Mouse (Mus musculus) adrenal gland, adult 2 months (tissue): ENCODE data around the gene Ston2. TPM values are rescaled to one million over a fixed set of nuclear protein-coding genes. Genes with fewer than 3 reads are reported as not detected.
A peak's percentile ranks its signal among the peaks of the same experiment; 100 is the strongest.

Experiments used
- DNase-seq: peaks from one replicate; pipeline ENCODE4 v3.0.0; 2021
- polyA plus RNA-seq: library from polyadenylated mRNA; depleted of rRNA; stranded (reverse); fragments of >200 nt; gene quantifications from 2 replicates; pipeline ENCODE4 v1.2.3, GENCODE M21; 2012
- total RNA-seq, 2 experiments: library from RNA; stranded (reverse); gene quantifications; 2 replicates each; pipeline ENCODE4 v1.2.3; 2021

Ston2 gene
- total and polyA plus RNA-seq, 3 experiments, result 4.4 to 9.7 (median 4.6) TPM

GRCm38 (mm10) chr12:91699451-91700141, 88.6 kb downstream of the Ston2 start:
- DNase-seq, result no peak

- peak; percentile 19 for DNase-seq
Measured at GRCm38 (mm10) chr12:91696231-91696630, 92.0 kb downstream of the Ston2 start.

- DNase-seq, result no peak
Measured at GRCm38 (mm10) chr12:91695761-91696160, 92.4 kb downstream of the Ston2 start.

- DNase-seq, result no peak
Measured at GRCm38 (mm10) chr12:91694748-91695147, 93.4 kb downstream of the Ston2 start.

GRCm38 (mm10) chr12:91693566-91693965, 94.6 kb downstream of the Ston2 start:
- no peak for DNase-seq

GRCm38 (mm10) chr12:91692991-91693390, 95.2 kb downstream of the Ston2 start:
- DNase-seq, result no peak

- no peak for DNase-seq
Measured at GRCm38 (mm10) chr12:91685674-91686290, 102.4 kb downstream of the Ston2 start.

GRCm38 (mm10) chr12:91684840-91685415, 103.3 kb downstream of the Ston2 start:
- DNase-seq, result no peak

- DNase-seq, result no peak
Measured at GRCm38 (mm10) chr12:91684101-91684839, 103.9 kb downstream of the Ston2 start.

GRCm38 (mm10) chr12:91683549-91684100, 104.6 kb downstream of the Ston2 start:
- no peak for DNase-seq

- no peak for DNase-seq
Measured at GRCm38 (mm10) chr12:91683096-91683495, 105.1 kb downstream of the Ston2 start.

- no peak for DNase-seq
Measured at GRCm38 (mm10) chr12:91679320-91680064, 108.7 kb downstream of the Ston2 start.

GRCm38 (mm10) chr12:91675937-91676336, 112.2 kb downstream of the Ston2 start:
- DNase-seq, result no peak

GRCm38 (mm10) chr12:91673141-91673540, 115.0 kb downstream of the Ston2 start:
- no peak for DNase-seq

- no peak for DNase-seq
Measured at GRCm38 (mm10) chr12:91672528-91672927, 115.7 kb downstream of the Ston2 start.

- DNase-seq, result no peak
Measured at GRCm38 (mm10) chr12:91668529-91669245, 119.5 kb downstream of the Ston2 start.

- DNase-seq, result no peak
Measured at GRCm38 (mm10) chr12:91667741-91668140, 120.4 kb downstream of the Ston2 start.

GRCm38 (mm10) chr12:91666607-91667006, 121.6 kb downstream of the Ston2 start:
- DNase-seq, result no peak

GRCm38 (mm10) chr12:91665431-91665830, 122.8 kb downstream of the Ston2 start:
- no peak for DNase-seq

- DNase-seq, result no peak
Measured at GRCm38 (mm10) chr12:91663260-91663659, 124.9 kb downstream of the Ston2 start.

GRCm38 (mm10) chr12:91662844-91663243, 125.3 kb downstream of the Ston2 start:
- DNase-seq, result no peak
